Mouse (Mus musculus) thymus, postnatal 10 days (tissue): Measurements from ENCODE around the gene Sema3b.
"Not testable (repeated sequence)": the region's sequence is repeated elsewhere in the genome, so short reads cannot be mapped to it uniquely, and the experiment has no call there.

Experiments
- DNase-seq, 2 experiments: peaks; one replicate each; pipeline ENCODE4 v3.0.0; 2021; ENCODE audit warnings: low spot score in 2 of 2

Gene Sema3b

DNA sequence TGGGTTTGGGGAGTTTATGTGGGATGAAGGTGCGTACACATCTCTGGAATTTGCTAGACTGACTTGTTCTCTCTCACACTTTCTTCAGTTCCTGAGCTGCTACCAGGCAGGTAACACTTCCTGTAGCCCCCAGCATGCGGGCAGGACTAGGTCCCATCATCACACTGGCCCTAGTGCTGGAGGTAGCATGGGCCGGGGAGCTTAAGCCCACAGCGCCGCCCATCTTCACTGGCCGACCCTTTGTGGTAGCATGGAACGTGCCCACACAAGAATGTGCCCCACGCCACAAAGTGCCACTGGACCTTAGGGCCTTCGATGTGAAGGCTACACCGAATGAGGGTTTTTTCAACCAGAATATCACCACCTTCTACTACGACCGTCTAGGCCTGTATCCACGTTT is 39.0 kb downstream of the Sema3b start:
- no peak for DNase-seq

DNA sequence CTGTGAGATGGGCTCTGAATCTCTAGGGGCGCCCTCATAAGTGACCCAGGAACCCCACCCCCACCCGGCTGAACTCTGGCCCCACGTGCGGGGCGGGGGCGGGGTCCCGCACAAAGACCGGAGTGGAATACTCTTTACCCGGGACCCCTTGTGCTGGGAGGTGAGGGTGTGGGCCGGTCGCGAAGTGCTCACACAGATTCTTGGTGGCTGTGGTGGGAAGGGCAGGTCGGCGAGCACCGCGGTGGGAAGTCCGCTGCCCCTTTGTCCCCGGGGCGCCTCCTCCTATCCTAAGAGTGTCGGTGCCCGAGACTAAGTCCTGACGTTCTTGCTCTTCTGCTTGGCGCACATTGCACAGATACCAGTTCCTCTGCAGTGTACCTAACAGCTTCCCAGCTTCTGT is 39.8 kb downstream of the Sema3b start:
- no peak for DNase-seq

DNA sequence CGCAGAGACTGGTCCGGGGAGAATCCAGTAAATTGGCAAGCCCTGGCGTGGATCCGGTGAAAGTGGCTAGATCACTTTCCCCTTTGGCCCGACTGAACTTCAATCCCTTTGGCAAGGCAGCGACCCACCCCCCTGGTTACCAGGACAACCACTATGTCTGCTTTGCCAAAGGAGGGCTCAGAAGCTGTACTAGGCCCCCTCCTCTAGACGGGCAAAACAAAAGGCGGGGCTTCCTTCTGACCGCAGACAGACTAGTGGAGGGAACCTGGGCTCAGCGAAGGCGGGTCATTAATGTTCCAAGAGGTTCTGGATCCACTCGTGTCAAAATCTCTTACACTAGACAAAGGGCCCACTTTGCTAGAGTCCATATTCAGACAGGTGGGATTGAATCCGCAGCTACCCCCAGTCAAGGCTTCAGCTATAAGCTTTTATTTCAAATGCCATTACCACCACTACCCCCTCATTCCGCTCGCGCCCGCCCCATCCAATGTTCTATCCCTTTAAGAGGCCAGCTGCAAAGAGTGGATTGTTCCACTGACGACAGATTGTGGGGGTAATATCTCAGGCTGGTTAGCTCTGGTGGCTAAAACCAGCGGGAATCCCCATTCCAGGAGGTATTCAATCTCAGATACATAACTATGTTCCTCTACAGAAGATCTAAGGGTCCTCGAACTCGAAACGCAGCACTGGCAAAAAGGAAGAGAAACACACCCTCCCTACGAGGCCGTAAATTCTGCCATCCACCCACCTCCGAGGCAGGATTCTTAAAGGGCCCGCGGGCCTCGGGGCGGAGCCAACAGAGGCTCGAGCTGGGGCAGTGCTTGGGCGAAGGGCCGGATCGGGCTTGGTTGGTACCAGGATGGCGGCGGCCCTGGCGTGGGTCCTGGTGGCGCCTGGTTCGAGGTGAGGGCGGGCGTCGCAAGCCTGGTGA is 40.4 kb downstream of the Sema3b start:
- peak; percentile 68 to 75 for DNase-seq

DNA sequence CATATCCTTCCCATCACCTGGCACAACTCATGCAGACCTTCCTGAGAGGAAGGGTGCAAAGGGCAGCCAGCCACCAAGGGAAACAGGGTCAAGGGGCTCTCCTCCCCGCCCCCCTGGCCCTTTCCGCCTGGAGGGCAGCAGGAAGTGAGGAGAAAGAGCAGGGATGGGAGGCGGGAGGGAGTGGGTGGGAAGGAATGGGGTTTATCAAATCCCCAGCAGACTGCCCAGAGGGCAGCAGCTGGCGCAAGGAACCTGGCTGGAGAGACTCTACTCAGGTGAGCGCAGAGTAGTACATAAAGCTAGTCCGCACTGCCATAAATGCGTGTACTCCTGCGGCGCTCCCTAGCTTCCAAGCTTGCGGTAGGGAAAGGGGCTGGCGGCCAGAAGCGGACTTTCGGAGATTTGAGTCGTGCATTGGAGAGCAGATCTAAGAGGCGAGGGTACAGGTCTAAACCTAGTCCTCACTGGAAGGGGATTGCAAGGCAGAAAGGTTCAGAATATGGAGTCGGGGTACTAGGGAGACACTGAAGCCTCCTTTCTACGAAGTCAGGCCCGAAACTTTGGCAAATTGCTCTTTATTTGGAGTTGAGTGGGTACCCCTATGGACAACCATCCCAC is 41.2 kb downstream of the Sema3b start, which contains the start of gene Hyal2:
TSS of gene Hyal2 (plus strand) at position 244 of the 618 bp plus-strand sequence.
- no peak for DNase-seq

DNA sequence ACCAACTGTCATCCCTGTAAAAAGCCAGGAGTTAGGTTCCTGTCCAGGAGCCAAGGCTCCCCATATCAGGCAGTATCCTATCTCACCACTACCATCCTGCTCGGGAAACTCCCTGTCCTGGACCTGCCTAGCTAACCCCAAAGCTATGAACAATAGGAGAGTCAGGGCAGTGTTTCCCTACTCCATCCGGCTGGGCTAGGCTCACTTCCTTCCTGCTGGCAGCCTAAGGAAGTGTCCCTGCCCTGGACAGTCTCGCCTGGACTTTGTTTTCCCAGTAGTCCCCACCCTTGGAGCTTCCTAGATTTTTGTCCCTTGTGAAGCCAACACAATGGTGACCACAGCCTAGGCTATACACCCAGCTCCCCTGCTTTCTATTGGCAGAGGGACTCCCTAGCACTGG is 42.2 kb downstream of the Sema3b start:
- DNase-seq, result no peak

DNA sequence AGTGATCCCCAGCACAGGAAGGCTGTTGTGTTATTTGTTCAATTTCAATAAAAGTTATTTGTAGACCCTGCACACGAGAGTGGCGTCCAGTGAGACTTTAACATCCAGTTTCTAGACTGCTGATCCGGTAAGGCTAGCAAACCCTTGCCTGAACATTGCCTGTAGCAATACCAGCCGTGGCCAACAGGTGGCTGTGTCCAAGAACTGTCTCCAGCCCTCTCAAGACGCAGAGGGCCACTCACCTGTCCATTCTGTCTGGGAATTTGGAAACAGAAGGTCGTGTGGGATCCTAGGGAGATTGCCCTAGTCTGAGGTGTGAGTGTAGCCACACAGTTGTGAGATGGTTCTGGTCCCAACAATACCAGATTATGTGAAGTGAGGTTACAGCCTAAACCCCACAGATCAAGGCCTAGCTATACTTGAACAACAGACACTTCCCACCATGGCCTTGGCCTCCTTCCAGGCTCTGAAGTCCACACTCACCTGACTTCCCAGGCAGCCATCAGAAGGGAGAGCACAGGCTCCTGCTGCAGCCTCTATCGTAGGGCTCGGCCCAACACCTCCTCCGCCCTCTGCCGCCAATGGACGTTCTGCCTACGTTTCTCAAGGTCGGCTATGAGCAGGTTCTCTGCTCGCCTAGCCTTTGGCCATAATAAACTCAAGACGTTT is 42.9 kb downstream of the Sema3b start:
- DNase-seq, result peak; percentile 56 to 81

DNA sequence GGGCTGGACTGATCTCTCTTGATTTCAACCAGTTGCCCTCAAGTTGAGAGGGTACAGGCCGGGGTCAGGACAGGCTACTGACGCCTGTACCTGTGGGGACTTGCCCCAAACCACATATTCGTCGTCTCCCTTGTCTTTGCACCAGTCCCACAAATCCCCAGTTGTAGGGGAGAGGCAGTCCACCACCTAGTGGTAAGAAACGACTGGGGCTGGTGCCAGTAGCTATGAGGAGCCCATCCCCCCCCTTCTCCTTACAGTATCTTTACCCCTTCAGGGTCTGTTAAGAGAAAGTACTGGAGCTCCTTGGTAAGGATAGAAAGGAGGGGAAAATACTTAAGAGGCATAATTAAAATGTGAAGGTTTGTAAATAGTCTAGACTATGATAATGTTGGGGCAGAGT is 43.5 kb downstream of the Sema3b start:
- DNase-seq, result not testable (repeated sequence)

DNA sequence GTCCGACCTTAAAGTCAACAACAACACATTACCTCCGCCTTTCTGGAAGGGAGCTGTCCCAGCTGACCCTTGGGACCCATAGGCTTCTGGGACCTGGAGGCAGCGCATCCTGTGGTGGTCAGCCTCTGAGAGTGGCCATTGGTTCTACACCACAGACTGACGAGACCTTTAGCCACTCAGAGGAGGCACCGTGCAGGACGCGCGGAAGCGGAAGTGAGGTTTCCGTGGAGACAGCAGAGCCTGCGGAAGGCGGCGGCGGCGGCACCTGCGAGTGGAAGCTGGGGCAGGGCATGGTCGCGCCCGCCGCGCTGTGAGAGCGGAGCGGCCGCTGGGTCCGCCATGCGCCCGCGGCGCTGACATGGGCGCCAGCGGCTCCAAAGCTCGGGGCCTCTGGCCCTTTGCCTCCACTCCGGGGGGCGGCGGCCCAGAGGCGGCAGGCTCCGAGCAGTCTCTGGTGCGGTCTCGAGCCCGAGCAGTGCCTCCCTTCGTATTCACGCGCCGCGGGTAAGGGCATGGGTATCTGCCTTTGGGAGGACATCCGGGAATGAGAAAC is 45.9 kb downstream of the Sema3b start, which contains the start of gene Tusc2:
TSS of gene Tusc2 (plus strand) at position 227 of the 553 bp plus-strand sequence.
- DNase-seq, result peak; percentile 90 to 92

DNA sequence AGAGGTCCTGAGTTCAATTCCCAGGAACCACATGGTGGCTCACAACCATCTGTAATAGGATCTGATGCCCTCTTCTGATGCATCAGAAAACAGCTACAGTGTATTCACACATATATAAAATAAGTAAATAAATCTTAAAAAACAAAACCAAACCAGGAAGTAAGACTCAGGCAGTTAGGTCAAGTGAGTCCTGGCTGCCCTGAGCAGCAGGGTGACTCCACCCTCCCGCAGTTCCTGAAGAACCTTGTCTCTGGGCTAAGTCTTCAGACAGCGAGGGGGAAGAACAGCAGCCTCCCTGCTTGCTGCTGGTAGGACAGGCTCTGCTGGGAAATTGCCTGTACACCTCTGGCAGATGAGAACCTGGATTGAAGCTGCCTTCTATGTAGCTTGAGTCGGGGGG is 52.7 kb downstream of the Sema3b start:
- no peak for DNase-seq

DNA sequence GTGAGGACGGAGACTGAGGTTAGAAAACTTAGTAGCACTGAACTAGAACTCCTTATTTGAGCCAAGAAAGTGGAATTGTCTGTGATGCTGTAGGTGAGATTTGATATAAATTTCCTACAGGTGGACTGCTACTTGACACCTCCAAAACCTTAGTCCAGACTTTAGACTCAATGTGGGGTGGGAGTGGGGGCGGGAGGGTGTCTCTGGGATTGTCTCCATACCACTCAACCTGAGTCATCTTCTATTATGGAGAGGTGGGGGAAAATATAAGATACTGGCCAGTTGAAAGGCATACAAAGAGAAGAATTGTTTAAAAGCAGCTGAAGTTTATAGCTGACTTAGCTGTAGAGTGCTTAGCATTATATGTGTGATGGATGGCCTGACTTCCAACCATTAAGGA is 53.3 kb downstream of the Sema3b start:
- DNase-seq, result no peak

DNA sequence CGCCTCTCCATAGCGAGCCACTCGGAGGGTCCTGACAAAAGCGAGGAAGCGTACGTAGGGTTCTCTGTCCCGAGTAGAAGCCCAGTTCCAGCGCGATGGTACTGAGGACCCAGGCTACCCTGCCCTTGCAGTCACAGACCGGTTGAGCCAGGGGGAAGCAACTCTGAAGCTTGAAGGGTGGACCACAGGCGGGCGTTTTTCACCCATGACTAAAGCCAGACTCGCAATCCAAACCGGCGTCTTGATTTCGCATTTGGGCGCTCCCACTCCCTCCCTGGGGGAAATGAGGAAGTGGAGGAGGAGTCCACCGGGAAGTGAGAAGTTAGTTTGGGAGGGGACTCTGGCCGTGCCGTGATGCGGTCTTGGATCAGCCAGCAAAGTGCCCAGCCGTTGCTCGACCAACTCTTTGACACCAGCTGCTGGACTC is 54.0 kb downstream of the Sema3b start:
- DNase-seq, result peak in 1 of 2 experiments; percentile 49

DNA sequence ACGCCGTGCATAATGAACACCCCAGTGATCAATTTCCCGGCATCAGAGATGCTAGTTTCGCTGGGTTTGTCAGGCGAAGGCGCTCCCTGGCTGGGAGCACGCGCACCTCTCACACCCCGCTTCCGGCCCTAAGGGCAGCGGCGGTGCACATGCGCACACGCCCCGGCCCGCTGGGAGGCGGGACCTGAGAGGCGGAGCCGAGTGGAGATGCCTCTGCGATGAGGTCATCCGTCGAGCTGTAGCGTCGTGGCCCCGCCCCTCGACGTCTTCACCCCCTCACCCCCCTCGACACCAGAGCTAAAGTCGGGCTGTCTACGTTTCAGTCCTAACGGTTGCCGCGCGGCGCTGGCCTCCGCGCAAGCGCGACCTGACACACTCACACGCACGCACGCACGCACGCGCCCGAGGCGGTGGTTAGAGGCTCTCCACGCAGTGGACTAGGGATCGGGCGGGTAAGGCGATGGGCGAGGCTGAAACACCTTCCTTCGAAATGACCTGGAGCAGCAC is 54.7 kb downstream of the Sema3b start:
- DNase-seq, result peak; percentile 94 to 96

DNA sequence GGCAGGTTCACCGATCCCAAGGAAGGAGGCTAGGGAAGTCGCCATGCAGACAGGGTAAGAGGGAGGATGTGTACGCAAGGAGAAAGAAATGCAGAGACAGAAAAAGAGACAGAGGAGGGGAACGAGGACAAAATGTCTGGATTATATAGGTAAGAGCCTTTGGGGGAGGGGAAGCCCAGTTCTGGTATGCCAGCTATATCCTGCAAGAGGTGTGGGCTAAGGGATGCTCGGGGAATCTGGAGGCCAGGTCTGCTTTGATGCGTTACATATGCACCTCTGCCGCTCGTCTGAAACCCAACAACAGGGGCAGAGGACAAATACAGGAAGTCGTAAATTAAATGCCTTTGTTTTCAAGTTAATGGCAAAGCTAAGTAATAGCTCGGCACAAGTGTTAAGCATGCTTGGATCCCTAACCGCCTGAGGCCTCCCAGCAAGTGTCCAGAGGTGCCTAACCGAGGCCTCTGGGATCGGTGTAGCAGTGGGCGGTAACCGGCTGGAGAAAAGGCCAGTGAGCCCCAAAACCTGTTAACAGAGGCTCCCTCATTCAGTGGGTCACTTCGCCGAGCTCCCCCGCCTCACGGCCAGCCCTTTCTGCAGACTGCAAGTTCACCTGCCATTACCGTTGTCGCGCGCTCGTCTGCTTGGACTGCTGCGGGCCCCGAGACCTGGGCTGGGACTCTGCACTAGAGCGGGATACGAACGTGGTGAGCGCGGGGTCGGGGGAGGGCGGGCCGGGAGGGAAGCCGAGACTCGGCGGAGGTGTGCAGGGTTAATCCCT is 55.3 kb downstream of the Sema3b start:
- DNase-seq, result peak; percentile 54 to 67

DNA sequence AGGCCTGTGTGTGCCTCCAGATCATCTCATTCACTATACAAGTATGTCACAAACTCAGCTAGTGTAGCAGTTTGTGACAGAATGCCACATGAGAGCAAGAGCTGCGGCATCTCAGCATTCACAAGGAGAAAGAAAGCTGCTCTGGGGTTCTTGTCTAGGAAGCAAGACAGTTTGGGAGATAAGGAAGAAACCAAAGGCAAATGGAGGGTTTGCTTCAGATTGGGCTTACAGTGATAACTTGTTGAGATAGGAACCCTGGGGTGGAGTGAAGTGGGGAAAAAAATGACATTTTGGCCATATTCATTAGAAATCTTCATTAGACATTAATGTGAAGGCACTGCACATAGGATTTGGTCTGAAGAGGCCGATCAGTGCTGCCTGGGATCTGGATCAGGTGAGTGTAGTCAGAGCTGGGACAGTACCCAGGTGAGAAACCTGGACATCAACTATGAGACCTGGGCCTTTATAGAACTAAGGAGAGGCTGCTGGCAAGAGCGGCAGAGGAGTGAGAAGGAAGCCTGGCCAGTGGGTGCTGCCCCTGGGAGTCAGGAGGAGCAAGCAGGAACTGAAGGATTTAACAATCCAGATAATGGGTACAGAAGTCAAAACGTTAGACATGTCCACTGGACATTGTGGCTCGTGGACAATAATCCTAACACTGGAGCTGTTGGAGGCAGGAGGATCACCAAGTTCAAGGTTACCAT is 56.2 kb downstream of the Sema3b start:
- no peak for DNase-seq

DNA sequence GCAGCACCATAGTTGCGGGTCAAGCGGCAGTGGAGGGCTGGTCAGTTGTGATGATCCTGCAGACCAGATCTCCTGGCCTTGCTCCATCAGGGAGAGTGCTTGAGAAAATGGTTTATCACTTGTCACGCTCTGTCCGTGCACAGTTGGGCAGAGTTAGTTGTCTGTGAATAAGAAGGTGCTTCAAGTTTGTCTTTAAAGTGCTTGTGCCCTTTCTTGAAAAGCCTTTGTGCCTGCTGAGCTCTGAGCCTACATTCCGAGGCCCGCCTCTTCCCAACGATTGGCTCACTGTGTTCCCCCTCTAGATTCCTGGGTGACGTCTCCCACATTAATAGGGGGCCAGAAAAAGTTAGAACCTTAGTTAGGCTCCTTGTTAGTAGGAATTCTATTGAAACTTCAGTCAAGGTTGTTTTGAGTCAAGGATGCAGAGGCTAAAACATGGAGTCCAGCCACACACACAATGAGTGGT is 57.1 kb downstream of the Sema3b start:
- DNase-seq, result no peak

DNA sequence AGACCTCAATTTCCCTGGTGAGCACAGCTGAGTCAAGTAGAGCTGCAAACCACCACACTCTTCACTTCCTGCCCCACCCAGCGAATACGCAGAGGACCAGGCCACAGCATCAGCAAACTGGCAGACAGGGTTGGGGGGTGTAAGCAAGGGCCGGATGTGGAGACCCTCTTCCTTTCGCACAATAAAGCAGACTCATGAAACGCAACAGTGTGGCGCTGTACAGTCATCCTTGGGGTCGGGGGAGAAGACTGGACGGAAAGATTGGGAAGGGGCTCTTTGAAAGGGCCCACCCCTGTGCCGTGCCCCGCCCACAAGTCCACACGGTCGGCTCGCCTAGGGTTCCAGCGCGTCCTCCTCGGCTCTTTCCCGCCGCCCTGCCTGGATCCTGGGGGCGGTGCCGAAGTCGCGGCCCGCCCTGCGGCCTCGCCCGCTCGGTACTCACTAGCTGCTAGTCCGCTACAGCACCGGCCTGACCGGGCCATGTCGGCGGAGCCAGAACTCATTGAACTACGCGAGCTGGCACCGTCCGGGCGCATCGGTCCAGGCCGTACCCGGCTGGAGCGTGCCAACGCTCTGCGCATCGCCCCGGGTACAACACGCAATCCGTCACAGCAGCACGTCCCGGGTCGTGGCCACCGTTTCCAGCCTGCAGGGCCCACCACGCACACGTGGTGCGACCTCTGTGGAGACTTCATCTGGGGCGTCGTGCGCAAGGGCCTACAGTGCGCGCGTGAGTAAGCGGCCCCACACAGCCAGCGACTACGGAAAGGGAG is 57.7 kb downstream of the Sema3b start, which contains the start of gene Rassf1:
TSS of gene Rassf1 (plus strand) at position 439 of the 773 bp plus-strand sequence.
- DNase-seq, result peak; percentile 72 to 77

DNA sequence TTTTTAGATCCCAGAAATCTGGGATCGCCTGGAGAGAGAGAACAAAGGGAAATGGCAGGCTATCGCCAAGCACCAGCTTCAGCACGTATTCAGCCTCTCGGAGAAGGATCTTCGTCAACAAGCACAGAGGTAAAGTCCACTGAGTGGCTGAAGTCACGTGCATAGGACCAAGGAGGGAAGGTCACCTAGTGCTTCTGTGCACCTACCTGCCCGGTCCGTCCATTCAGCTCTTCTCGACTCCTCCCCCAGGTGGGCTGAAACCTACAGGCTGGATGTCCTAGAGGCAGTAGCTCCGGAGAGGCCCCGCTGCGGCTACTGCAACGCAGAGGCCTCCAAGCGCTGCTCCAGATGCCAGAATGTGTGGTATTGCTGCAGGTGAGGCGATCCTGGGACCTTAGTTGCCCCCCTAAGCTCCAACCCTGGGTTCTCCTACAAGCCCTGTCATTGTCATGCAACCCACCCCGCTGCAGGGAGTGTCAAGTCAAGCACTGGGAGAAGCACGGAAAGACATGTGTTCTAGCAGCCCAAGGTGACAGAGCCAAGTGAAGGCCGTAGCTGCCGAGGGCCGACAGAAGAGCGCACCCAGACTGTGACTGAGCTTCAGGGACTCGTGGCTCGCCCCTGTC is 58.4 kb downstream of the Sema3b start:
- DNase-seq, result no peak

DNA sequence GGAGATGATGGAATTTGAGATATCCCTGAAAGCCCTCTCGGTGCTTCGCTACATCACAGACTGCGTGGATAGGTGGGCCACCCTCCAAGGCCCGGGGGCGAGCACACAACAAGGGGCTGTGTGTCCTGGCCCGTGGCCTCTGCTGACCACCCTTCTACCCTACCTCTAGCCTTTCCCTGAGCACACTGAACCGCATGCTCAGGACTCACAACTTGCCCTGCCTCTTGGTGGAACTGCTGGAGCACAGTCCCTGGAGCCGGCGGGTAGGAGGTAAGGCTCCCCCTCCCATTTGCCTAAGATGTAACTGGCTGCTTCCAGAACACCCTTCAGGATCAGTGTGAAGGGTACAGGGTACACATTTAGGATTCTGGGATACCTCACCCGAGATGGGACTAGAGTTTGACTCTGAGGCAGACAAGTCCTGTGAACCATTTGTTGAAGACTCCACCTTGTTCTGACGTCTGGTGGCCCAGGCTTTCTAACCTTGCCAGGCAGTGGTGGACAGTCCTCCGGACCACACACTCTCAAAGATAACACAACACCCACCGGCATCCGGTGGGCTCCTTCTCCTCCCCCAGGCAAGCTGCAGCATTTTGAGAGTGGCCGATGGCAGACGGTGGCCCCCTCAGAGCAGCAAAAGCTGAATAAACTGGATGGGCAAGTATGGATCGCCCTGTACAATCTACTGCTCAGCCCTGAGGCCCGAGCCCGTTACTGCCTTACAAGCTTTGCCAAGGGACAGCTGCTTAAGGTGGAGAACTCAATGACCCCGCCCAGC is 59.5 kb downstream of the Sema3b start:
- DNase-seq, result no peak
